Mouse (Mus musculus) left cerebral cortex, adult 11 months (tissue): Measurements from ENCODE around the gene Arhgap6.
"Not testable (repeated sequence)": the region's sequence is repeated elsewhere in the genome, so short reads cannot be mapped to it uniquely, and the experiment has no call there.

Experiments used
- DNase-seq: peaks from one replicate; pipeline ENCODE4 v3.0.0; 2022; ENCODE audit warnings: low spot score

The Arhgap6 gene

GRCm38 (mm10) chrX:169308559-169308958 lies 513.7 kb downstream of the Arhgap6 start:
- DNase-seq, result no peak

- DNase-seq, result no peak
Observed at GRCm38 (mm10) chrX:169319066-169319760, 524.3 kb downstream of the Arhgap6 start.

GRCm38 (mm10) chrX:169319945-169320667 lies 525.2 kb downstream of the Arhgap6 start, which contains the start of gene Hccs:
Gene Hccs, minus strand, starts transcription at chrX:169320372.
- DNase-seq, result peak; percentile 81

GRCm38 (mm10) chrX:169320668-169321005 lies 525.7 kb downstream of the Arhgap6 start:
- not testable (repeated sequence) for DNase-seq

- DNase-seq, result no peak
Observed at GRCm38 (mm10) chrX:169325929-169326595, 531.2 kb downstream of the Arhgap6 start.

GRCm38 (mm10) chrX:169332264-169332663 lies 537.4 kb downstream of the Arhgap6 start:
- DNase-seq, result no peak

- DNase-seq, result no peak
Observed at GRCm38 (mm10) chrX:169337559-169337958, 542.7 kb downstream of the Arhgap6 start.

- no peak for DNase-seq
Observed at GRCm38 (mm10) chrX:169338213-169338612, 543.3 kb downstream of the Arhgap6 start.
